Mouse (Mus musculus): ENCODE measurements around the gene Plcd3.

GRCm38 (mm10) chr11:103076581-103076980 lies 24.9 kb downstream of the Plcd3 start:
- no peak for TF ChIP-seq GATA1 (IDR thresholded peaks at IDR 0.05; ENCODE audit: borderline replicate concordance, low read length)
- TF ChIP-seq FLI1 (IDR thresholded peaks at IDR 0.05; ENCODE audit: low read length), result no peak

All from megakaryocyte, embryonic 14.5 days (primary cell).